Mouse (Mus musculus) midbrain, postnatal 0 days (tissue): ENCODE measurements at regions not wholly inside any gene's neighbourhood (a gene's known extent, or its start where the extent isn't known, plus 50 kb on each side); places are given as distances from the start of the nearest gene placed in this dataset.

Experiments used
- ATAC-seq: fragments of 200-750 bp; cut with Nextera tagmentation; 2 replicates; pipeline ENCODE4 v1.8.0; 2017; ENCODE audit warnings: moderate number of reproducible peaks, mild to moderate bottlenecking, moderate TSS enrichment, moderate library complexity; ENCODE audit not compliant: low FRiP score
- DNase-seq: peaks from one replicate; pipeline ENCODE4 v3.0.0-alpha.2; 2015; ENCODE audit warnings: low spot score
- H3K27ac ChIP-seq: fragments of 300-500 bp; sonication (generic); 2 replicates; pipeline ENCODE4 v1.5.1; 2014; ENCODE audit warnings: low read depth, mild to moderate bottlenecking, low read length, mixed read lengths
- H3K27me3 ChIP-seq: fragments of 300-500 bp; sonication (generic); 2 replicates; pipeline ENCODE4 v1.6.1; 2014; ENCODE audit warnings: low read length, control low read depth, mixed read lengths; ENCODE audit not compliant: insufficient read depth
- H3K36me3 ChIP-seq: fragments of 300-500 bp; sonication (generic); 2 replicates; pipeline ENCODE4 v1.6.1; 2014; ENCODE audit warnings: low read length, control low read depth, mixed read lengths; ENCODE audit not compliant: insufficient read depth
- H3K4me1 ChIP-seq: fragments of 300-500 bp; sonication (generic); 2 replicates; pipeline ENCODE4 v1.6.1; 2014; ENCODE audit warnings: mild to moderate bottlenecking, control low read depth, antibody characterized with exemption, low read length, mixed read lengths; ENCODE audit not compliant: insufficient read depth
- H3K4me2 ChIP-seq: fragments of 300-500 bp; sonication (generic); 2 replicates; pipeline ENCODE4 v1.6.1; 2014; ENCODE audit warnings: low read depth, mild to moderate bottlenecking, low read length, mixed read lengths; ENCODE audit not compliant: poor library complexity, severe bottlenecking
- H3K4me3 ChIP-seq: fragments of 300-500 bp; sonication (generic); 2 replicates; pipeline ENCODE4 v1.5.1; 2014; ENCODE audit warnings: low read depth, mild to moderate bottlenecking, low read length, moderate library complexity
- H3K9ac ChIP-seq: fragments of 300-500 bp; sonication (generic); replicated peaks from 2 replicates; pipeline ENCODE4 v1.6.1; 2014; ENCODE audit warnings: mild to moderate bottlenecking, low read length, moderate library complexity, mixed read lengths; ENCODE audit not compliant: poor library complexity, severe bottlenecking
- H3K9me3 ChIP-seq: fragments of 300-500 bp; sonication (generic); 2 replicates; pipeline ENCODE4 v1.6.1; 2016; ENCODE audit warnings: low read length, control low read depth
- CTCF ChIP-seq: IDR thresholded peaks from 2 replicates; pipeline ENCODE4 v1.5.1; 2016; ENCODE audit warnings: antibody characterized with exemption, mild to moderate bottlenecking
- WGBS: fragments of 180-500 bp; shearing (Covaris S2); extraction: QIAGEN DNeasy Blood & Tissue Kit; methylation state at CpG from one replicate; pipeline ENCODE4 v1.1.7; 2014; 5-methylcytosine and 5-hydroxymethylcytosine counted together

GRCm38 (mm10) chr6:101689684-101690083 lies 312.0 kb upstream of the Pdzrn3 start:
- no peak overlapping the region for H3K4me3 ChIP-seq
- TF ChIP-seq CTCF = no peak
- no peak overlapping the region for H3K27ac ChIP-seq
- no peaks in the 10 kb centered on the region for H3K9me3 ChIP-seq
- no peak for ATAC-seq
- 89% methylated on average over 2 of the region's 2 CpGs for WGBS
- H3K36me3 ChIP-seq = no peaks in the 10 kb centered on the region
- no peak for DNase-seq
- H3K4me2 ChIP-seq = no peak overlapping the region
- H3K9ac ChIP-seq = no peak overlapping the region
- no peaks in the 10 kb centered on the region for H3K27me3 ChIP-seq
- H3K4me1 ChIP-seq = no peaks in the 10 kb centered on the region

- no peaks in the 10 kb centered on the region for H3K36me3 ChIP-seq
- DNase-seq = peak; percentile 29
- no peak overlapping the region for H3K4me2 ChIP-seq
- TF ChIP-seq CTCF = no peak
- ATAC-seq = no peak
- no peak overlapping the region for H3K4me3 ChIP-seq
- H3K27ac ChIP-seq = no peak overlapping the region
- no peak overlapping the region for H3K9ac ChIP-seq
- H3K4me1 ChIP-seq = no peaks in the 10 kb centered on the region
- no peaks in the 10 kb centered on the region for H3K27me3 ChIP-seq
- H3K9me3 ChIP-seq = no peaks in the 10 kb centered on the region
Observed at GRCm38 (mm10) chr6:101686578-101686977, 308.9 kb upstream of the Pdzrn3 start.

- ATAC-seq (no peak), DNase-seq (no peak)
- WGBS = 53% methylated on average over 8 of the region's 8 CpGs
- no peaks in the 10 kb centered on the region for H3K27me3 ChIP-seq
- H3K9me3 ChIP-seq = no peaks in the 10 kb centered on the region
- no peaks in the 10 kb centered on the region for H3K4me1 ChIP-seq
- H3K27ac ChIP-seq = 0 out of 2 replicates have a peak overlapping the region, but pooled peaks have one; percentile 6
- H3K4me2 ChIP-seq = peak overlapping the region; percentile 18; the same call in 1 of the 2 replicates
- no peak for TF ChIP-seq CTCF
- no peaks in the 10 kb centered on the region for H3K36me3 ChIP-seq
- H3K4me3 ChIP-seq = no peak overlapping the region
- H3K9ac ChIP-seq = no peak overlapping the region
Observed at GRCm38 (mm10) chr6:101685734-101686133, 308.0 kb upstream of the Pdzrn3 start.

- 67% methylated on average over 2 of the region's 2 CpGs for WGBS
- Histone ChIP-seq H3K27ac (no peak overlapping the region), H3K27me3 (no peaks in the 10 kb centered on the region), H3K4me1 (no peaks in the 10 kb centered on the region), H3K4me3 (no peak overlapping the region), H3K4me2 (no peak overlapping the region), H3K9ac (no peak overlapping the region), H3K36me3 (no peaks in the 10 kb centered on the region), H3K9me3 (no peaks in the 10 kb centered on the region)
- peak; percentile 47 for TF ChIP-seq CTCF
- DNase-seq = no peak
- ATAC-seq = no peak
Observed at GRCm38 (mm10) chr6:101684390-101684789, 306.7 kb upstream of the Pdzrn3 start.

GRCm38 (mm10) chr6:101674846-101675245 lies 297.1 kb upstream of the Pdzrn3 start:
- 73% methylated on average over 4 of the region's 4 CpGs for WGBS
- ATAC-seq (no peak), DNase-seq (no peak)
- Histone ChIP-seq H3K9me3 (no peaks in the 10 kb centered on the region), H3K9ac (no peak overlapping the region), H3K4me3 (no peak overlapping the region), H3K4me1 (no peaks in the 10 kb centered on the region), H3K27me3 (no peaks in the 10 kb centered on the region), H3K27ac (no peak overlapping the region), H3K4me2 (no peak overlapping the region), H3K36me3 (no peaks in the 10 kb centered on the region)
- no peak for TF ChIP-seq CTCF

- Histone ChIP-seq H3K4me3 (no peak overlapping the region), H3K36me3 (no peaks in the 10 kb centered on the region), H3K4me1 (no peaks in the 10 kb centered on the region), H3K27ac (no peak overlapping the region), H3K9me3 (no peaks in the 10 kb centered on the region), H3K4me2 (no peak overlapping the region), H3K9ac (no peak overlapping the region), H3K27me3 (no peaks in the 10 kb centered on the region)
- no peak for ATAC-seq
- WGBS = 66% methylated on average over 5 of the region's 5 CpGs
- no peak for TF ChIP-seq CTCF
- DNase-seq = no peak
Observed at GRCm38 (mm10) chr6:101670770-101671169, 293.1 kb upstream of the Pdzrn3 start.
